Mouse (Mus musculus): ENCODE measurements around the gene Oxt.

Gene Oxt

DNA sequence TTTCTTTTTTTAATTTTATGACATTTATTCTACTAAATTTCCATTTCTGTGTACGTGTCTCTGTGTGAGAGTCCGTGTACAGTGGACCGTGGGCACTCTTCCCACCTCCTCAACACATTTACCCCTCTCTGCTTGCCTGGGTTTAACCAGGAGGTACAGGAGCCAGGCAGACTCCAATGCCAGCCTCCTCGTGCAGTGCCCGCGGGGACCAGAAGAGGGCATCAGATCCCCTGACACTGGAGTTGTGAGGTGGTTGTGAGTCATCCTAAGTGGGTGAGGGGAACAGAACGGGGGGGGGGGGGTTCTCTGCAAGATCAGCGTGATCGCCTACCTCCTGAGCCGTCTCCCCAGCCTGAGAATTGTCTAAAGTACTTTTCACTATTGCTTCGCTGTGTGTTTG lies 2.2 kb downstream of the Oxt start:
- peak; percentile 70; the same call in 1 of the 2 replicates for ATAC-seq (ENCODE audit: low TSS enrichment)

DNA sequence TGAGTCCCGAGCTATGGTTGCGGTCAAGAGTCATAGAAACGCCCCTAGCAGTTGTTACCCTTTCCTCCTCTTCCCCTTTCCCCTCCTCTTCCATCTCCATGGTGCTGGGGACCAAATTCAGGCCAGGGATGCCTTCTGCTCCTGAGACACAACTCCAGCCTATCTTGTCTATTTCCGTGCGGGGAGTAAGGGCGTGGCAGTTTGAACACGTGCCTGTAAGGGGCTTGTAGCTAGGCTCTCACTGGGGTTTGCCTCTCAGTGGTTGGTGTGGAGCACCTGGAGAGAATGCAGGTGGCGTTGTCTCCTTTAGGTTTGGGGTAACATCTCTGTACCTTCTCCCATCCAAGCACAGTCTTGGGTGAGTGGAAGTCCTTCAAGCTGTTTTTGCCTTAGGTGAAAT lies 3.8 kb downstream of the Oxt start:
- ATAC-seq (ENCODE audit: low TSS enrichment), result no peak

DNA sequence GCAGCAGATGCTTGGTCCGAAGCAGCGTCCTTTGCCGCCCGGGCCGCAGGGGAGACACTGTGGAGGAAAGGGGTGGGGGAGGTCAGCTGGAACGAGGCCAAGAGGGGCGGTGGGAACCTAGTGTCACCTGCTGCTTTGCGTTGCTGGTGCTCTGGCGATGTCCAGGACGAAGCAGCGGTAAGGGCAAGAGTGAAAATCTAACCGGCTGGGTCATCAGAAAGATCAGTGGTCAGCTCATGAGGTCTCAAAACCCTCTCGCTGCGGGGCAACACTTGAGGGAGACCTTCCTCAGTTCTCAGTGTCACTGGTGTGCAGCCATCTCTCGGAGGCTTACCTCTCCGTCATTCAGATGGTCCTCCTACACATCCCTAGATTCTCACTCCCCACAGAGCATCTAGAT lies 5.2 kb downstream of the Oxt start:
- ATAC-seq (ENCODE audit: low TSS enrichment), result no peak

DNA sequence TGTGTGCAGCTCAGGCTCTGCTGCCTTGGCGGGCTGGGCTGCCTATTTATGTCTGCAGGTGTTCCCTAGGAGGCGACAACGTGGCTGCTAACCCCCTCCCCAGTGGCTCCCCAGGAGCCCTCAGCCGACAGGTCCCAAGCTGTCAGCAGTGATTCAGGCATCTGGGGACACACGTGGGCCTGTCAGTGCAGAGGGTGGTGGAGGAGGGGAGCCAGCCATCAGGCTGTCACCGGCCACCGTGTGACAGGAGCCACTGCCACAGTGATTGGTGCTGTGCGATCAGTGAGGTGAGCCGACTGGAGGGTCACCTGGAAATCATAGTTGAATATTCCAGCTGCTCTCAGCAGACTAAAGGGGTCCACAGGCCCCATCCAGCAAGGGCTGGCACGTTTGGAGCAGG lies 6.6 kb downstream of the Oxt start, which contains the start of gene Avp:
Avp (minus strand) TSS at position 3 of the 400 bp plus-strand sequence.
- no peak for ATAC-seq (ENCODE audit: low TSS enrichment)

DNA sequence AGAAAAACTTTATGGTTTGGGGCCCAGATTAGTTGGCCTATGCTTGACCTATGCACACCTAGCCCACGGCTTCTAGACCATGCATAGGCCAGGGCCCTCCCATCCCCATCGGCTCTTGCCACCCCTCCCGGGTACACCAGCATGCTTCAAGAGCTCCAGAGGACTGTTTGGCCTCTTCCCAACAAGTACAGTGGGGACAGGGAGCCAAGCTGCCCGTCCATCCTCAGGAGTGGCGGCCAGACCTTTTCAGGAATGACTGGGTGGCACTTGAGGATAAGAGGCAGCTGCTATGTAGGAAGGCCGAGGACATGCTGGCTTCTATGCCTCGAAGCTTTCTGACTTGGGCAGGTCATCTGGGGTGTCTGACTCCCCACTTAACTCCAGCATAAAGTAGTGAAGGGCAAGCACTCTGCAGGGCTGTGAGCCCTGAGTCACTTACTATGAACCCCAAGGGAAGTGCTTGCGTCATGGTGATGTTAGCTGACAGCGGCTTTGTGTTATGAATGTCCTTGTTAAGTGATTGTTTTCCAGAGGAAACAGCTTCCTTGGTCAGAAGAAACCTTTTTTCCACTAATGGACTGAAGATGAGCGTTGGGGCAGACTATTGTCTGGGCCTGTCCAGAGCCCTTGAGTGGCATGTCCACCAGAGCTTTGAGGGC lies 8.1 kb downstream of the Oxt start:
- no peak for ATAC-seq (ENCODE audit: low TSS enrichment)

DNA sequence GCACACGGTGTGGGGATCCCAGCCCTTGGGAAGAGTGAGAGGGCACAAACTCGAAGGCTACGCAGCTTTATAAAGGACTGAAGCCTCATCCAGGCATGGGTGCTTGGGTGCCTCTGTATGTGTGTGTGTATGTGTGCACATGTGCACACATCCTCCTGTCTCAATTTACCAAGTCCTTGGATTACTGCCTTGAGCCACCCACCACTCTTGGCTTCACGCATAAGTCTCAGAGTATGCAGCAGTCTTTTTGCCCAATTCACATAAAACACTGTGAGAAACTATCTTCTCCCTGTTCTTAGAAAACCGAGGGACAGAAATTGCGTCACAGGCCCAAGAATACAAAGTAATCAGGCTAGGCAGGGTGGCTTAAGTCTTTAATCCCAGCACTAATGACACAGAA lies 10.0 kb downstream of the Oxt start:
- ATAC-seq (ENCODE audit: low TSS enrichment), result peak; percentile 80

DNA sequence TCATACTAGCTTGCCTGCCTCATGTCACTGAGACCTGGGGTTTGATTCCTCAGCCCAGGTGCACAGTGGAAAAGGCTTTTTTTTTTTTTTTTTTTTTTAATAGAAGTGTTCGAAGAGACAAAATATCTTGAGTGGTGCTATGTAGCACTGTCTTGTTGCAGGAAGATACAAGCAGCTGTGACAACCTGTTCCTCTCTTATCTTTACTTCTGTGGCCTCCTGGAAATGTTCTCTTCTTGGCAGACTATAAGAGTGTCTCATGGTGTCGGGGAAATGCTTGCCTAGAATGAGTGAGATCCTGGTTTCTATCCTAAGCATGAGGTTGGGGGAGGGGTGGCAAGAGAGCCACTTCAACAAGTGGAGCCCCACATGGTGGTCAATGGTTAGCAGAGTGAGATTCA lies 12.4 kb downstream of the Oxt start:
- no peak for ATAC-seq (ENCODE audit: low TSS enrichment)

DNA sequence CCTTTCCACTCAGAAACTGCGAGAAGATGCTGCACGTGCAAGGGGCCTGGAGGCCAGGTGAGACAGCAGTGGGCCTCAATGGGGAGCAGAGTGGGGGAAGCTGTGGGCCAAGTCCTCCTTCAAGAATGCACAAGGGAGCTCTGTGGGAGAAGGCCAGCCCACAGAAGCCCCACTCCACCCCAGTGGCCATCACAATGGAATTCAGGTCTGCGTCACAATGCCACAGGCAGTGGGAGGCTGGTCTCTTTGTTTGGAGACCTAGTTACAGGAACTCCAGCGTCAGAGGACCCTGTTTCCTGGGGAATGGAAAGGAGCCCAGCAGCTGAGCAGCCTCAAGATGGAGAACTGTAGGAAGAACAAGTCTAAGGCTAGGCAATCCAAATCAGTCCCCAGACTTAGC lies 13.2 kb downstream of the Oxt start:
- ATAC-seq (ENCODE audit: low TSS enrichment), result no peak

DNA sequence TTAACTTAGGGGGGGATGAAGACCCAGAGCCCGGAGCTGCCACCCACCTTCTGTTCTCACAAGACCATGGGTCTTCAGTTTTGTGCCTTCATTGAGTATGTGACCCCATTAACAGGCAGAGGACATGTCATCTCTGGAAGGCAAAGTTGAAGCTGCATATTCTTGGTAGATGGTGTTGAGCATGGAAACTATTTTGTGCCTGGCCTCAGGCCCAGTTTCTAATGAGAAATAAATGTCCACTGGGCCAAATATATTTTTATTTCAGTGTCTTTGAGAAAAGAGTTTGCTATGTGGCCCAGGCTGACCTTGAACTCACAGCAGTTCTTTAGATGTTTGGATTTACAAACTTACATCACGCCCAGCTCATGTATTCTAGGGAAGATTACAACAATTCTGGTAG lies 13.8 kb downstream of the Oxt start:
- ATAC-seq (ENCODE audit: low TSS enrichment), result no peak

DNA sequence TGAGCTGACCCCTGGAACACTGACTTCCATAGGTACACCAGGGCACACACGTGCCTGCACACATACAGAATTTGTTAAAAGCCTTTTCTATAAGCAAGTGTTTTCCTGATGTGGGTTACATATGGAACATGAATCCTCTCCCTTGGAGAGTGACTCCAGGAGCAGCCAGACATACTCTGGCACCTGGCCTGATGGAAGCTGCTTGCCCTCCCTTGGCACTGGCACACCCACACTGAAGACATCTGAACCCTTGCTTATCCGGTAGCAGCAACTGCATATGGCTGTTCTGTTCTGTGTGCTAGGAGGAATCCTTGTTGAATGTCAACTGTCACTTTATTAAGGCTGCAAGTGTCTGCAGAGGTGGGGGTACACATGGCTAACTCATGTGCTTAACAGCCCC lies 15.0 kb downstream of the Oxt start:
- ATAC-seq (ENCODE audit: low TSS enrichment), result no peak

DNA sequence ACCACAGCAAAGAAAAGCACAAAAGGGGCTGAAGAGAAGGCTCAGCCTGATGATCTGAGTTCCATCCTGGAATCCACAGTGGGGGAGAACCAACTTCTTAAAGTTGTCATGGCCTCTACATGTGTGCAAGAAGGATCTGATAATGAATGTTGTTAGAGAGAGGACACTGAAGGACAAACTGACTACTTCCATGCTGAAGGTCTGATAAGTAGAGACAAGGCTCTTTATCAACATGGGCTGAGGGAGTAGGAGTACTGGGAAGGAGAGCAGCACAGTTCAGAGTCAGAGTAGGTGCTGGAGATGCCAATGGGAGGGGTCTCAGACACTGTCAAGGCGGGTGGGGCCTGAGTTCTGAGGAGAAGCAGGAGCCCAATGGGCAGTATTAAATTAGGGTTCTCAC lies 19.6 kb downstream of the Oxt start:
- no peak for ATAC-seq (ENCODE audit: low TSS enrichment)

DNA sequence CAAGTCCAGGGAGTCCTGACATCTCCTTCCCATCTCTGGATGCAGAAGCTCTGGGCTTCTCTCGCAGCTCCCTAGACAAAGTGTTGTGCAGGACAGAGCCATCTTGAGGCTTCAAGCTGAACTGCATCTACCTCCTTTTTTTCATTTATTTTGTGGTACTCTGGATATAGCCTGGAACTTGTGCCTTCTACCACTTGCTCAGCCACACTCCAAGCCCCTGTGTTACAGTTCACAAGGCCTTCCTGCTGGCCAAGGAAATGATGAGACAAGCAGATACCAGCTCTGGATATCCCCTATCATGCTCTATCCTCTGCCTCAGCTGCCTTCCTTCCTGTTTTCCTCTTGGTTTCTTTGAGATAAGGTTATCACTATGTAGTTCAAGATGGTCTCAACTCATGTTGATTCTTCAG lies 21.6 kb downstream of the Oxt start:
- ATAC-seq (ENCODE audit: low TSS enrichment), result peak; percentile 85

DNA sequence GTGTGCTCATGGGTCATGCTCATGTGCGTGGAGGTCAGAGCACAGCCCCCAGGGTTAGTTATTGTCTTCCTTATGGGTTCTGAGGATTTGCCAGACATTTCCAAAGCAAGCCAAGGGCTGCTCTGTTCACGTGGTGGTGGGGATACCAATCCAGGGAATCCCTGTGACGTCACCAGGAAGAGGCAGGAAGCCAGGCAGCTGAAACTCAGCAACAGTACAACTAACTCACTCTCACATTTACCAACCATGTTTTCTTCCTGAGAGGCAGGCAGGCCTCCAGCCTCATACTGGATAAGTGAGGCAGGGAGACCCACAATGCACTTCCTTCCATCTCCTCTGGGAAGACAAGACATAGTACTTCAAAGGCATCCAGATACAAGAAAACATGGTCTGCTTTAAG lies 22.4 kb downstream of the Oxt start:
- ATAC-seq (ENCODE audit: low TSS enrichment), result no peak

DNA sequence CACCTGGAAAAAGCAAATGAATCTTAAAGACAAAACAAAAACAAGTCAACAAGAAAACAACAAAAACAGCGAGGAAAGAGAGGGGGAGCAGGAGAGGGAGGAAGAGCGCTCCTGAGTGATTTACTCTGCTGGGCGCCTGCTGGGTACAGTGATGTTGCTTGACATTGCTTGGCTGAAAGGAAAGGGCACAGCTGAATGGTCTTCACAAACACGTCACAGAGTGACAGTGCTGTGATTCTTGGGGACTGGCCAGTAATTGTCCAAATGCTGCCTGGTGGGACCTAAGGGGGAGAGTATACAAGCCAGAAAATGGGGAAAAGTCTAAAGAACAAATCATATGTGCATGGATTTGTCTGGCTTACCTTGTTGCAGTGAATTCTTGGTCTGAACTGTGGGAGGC lies 26.2 kb downstream of the Oxt start:
- no peak for ATAC-seq (ENCODE audit: low TSS enrichment)

DNA sequence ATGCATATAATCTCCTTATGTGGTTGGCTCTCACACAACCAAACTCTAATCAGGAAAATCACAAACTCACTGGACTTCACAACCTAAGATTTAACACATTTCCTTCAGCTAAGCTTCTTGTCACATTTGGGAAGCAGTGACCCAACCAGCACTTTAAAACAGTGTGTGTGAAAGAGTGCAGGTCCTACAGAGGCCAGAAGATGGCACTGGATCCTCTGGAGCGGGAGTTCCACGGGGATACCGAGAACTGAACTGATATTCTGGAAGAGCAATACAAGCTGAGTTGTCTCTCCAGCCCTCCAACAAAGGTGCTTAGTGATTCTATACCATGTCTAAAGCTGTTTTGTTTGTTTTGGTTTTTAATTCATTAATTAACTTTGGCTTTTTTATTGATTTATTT lies 37.1 kb downstream of the Oxt start:
- ATAC-seq (ENCODE audit: low TSS enrichment), result no peak

DNA sequence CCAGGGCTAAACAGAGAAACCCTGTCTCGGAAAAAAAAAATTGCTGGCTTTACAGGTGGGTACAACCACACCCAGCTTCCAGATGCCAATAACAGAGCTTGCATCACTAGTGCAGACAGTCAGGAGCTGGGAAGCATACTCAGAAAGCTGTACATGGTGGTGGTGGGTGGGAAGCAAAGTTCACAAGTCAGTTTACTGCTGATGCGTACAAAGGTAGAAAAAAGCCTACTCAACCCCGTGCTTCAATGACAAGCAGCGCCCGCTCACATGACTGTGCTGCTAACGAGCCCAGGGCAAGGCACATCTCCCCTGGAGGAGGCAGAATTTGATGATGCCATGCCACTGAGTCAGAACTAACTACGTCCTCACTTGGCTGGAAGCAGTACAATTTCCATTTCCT lies 43.0 kb downstream of the Oxt start:
- no peak for ATAC-seq (ENCODE audit: low TSS enrichment)

All from frontal cortex, adult (tissue).